Mouse (Mus musculus) spleen, postnatal 14 days (tissue): ENCODE results near the gene Troap.

Experiments used
- DNase-seq, 2 experiments: peaks; one replicate each; pipeline ENCODE4 v3.0.0; 2021 to 2022; ENCODE audit warnings: low spot score in 2 of 2

The Troap gene

GRCm38 (mm10) chr15:99114312-99115064 is 40.1 kb downstream of the Troap start:
- DNase-seq = no peak

- DNase-seq = no peak
Measured at GRCm38 (mm10) chr15:99115065-99115423, 40.7 kb downstream of the Troap start.

GRCm38 (mm10) chr15:99116539-99116938 is 42.2 kb downstream of the Troap start:
- DNase-seq = no peak

GRCm38 (mm10) chr15:99120814-99121213 is 46.4 kb downstream of the Troap start:
- DNase-seq = no peak

DNA sequence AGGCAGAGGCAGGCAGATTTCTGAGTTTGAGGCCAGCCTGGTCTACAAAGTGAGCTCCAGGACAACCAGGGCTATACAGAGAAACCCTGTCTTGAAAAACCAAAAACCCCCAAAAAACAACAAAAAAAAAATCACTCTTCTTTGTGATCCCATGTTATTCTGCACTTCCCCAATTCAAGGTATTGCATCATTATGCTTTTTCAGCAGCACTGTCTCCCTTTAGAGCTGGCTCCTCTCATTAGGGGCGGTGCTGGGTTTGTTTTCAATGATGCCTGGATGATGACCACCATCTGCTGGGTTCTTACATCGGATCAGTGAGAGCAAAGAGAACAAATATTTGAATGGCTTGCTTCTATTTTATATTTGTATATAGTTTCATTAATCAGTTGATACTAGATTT is 48.3 kb downstream of the Troap start:
- no peak for DNase-seq

DNA sequence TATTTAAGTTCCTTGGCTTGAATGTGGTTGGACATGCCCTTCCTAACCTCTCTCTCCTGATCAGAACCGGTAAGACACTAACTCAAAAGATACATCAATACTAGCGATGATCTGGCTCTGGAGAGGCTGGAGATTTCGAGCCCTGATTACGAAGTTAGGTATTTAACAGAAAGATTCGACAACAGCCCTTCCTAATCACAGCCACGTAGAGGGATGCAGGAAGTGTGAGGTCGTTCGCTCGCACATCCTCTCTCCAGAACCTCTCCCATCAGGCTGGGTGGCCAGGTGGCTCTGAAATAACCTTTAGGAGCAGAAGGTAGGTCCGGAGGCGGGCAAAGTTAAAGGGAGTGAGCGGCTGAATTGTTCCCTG is 51.3 kb downstream of the Troap start, which contains the start of gene Spats2:
Gene Spats2 (plus strand): TSS at position 206 of the 370 bp plus-strand sequence.
- no peak for DNase-seq

DNA sequence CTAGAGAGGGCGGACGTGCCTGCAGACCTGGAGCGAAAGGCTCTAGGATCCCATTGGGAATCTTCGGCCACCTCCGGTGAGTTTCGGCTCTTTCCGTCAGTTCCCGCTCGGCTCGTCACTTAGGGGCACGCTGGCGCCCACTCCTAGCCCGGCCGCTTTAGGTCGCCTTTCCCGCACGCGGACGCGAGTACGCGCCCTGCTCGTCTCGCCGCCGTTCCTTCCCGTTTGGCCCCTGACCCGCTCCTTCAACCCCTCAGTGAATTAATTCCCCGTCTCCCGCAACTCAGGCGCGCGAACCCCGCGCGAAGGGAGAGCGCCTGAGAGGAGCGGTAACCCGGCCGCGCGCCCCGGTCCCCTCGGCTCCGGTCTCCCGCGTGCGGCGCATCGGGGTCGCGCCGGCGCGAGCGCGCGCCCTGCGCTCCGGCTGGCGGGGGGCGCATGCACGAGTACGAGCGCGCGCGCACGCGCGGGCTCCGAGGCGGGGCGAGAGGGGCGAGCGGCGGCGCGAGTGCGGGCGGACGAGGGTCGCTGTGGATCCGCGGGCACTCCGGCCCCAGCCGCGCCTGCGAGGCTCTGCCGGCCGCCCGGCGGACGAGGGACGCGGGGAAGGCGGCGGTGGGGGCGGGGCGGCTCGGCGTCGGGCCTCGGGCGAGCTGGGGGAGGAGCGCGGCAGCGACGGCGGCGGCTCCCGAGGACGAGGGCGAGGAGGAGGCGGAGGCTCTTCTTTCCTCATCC is 51.9 kb downstream of the Troap start:
- DNase-seq = peak in 1 of 2 experiments; percentile 36

DNA sequence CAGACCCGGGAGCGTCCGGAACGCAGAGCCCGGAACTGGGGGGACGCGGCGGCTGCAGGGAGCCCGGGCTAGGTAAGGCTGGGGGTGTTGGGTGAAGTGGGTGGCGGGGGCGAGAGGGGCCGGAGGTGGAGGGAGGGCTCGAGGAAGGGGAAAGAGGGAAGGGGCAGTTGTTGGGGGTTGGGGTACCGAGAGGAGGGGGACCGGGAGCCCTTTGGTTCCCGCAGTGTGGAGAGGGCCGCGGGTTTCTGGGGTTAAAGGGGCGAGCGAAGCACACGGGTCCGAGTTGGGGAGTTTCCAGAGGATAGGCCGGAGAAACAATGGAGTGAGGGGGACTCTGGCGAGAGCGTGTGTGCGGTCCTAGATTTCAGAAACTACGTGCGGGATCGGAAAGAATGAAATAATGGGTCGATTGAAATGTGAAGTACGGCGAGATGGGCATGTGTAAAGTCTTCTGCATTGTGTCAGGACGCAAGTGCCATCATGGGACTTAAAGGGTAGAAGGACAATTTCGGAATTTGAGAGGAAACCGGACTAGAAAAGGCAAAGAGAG is 52.5 kb downstream of the Troap start:
- no peak for DNase-seq

GRCm38 (mm10) chr15:99127851-99128522 is 53.6 kb downstream of the Troap start:
- DNase-seq = no peak

DNA sequence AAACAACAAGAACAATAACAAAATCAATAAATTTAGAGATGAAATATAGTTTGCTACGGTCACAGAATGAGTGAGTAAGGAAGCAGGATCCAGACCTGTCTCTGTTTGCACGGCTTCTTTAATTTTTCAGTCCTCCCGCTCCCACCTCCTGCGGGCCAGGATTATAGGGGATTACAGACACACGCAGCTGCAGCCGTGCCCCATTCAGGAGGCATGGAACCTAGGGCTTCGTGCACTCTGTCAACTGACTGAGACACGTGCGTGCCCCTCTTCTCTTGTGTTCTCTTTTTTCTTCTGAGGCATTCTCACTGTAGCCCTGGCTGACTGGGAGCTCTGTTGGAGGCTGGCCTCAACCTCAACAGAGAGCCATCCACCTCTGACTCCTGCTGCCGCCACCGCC is 55.1 kb downstream of the Troap start:
- DNase-seq = no peak

DNA sequence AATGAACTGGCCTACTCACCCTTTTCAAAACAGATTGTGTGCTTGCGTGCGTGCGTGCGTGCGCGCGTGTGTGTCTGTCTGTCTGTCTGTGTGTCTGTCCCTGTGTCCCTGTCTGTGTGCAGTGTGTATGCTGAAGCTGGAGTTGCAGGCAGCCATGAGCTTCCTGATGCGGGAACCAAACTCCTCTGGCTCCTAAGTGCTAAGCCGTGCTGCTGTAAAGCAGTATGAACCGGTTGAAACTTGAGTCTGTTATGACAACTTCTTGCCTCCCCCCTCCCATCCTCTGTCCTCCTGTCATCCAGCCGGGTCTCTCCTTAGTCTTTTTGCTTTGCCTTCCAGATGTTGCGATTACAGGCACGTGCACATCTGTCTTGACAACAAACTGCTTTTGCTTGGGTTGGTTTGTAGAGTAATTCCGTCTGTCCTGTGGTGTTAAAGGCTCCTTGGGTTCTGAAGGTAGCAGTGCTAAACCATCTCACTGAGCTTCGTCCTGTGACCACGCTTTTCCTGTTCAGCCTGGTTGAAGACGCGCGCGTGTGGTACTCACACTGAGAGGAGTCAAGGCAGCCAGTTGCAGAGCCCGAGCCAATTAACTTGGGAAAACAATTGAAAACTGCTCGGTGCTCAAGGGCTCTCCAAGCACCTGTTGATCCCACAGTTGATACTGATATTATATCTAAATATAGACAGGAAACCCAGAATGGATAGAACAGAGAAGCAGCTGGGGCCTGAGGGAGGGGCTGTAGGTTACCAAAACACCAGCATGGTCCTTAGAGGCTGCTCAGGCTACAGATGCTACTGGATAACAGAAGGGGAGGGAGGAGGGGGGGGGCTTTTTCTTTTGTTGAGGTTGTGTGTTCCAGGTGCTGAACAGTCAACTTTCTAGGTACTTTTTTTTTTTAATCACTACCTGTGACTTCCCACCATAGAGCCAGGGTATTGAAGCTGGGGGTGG is 55.9 kb downstream of the Troap start:
- DNase-seq = no peak
